Mouse (Mus musculus) lung, postnatal 0 days (tissue): ENCODE results near the gene 5330417C22Rik.
A peak's percentile ranks its signal among the peaks of the same experiment; 100 is the strongest.

Source experiments
- CTCF ChIP-seq: IDR thresholded peaks from 2 replicates; pipeline ENCODE4 v1.5.1; 2016; ENCODE audit warnings: antibody characterized with exemption, mild to moderate bottlenecking
- EP300 ChIP-seq: IDR thresholded peaks from 2 replicates; pipeline ENCODE4 v1.6.1; 2016; ENCODE audit warnings: antibody characterized with exemption, mild to moderate bottlenecking, control low read depth

- TF ChIP-seq CTCF, result peak; percentile 62
- TF ChIP-seq EP300, result no peak
Observed at GRCm38 (mm10) chr3:108489968-108490367, 46.4 kb downstream of the 5330417C22Rik start.
